Mouse (Mus musculus): Measurements from ENCODE around the gene Taar3. TPM values are rescaled to one million over a fixed set of nuclear protein-coding genes. Genes with fewer than 3 reads are reported as not detected.

The Taar3 gene
- not detected in 2 replicates for polyA plus RNA-seq (2011; ENCODE audit: insufficient read depth, insufficient read length, low replicate concordance, missing spikeins)

DNA sequence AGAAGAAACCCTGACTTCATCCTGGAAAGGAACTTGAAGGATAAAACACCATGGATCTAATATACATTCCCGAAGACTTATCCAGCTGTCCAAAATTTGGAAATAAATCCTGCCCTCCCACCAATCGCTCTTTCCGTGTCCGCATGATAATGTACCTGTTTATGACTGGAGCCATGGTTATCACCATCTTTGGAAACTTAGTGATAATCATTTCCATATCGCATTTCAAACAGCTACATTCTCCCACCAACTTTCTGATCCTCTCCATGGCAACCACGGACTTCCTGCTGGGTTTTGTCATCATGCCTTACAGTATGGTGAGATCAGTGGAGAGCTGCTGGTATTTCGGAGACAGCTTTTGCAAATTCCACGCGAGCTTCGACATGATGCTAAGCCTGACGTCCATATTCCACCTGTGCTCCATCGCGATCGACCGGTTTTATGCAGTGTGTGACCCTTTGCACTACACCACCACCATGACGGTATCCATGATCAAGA is at the start of gene Taar3:
Taar3 (plus strand) TSS at position 51 of the 498 bp plus-strand sequence.
- WGBS = 86% methylated on average over 16 of the region's 16 CpGs
- TF ChIP-seq POLR2A (IDR thresholded peaks at IDR 0.05; ENCODE audit: borderline replicate concordance, control insufficient read depth, low read depth, low read length) = no peak
- no peak for TF ChIP-seq CTCF (IDR thresholded peaks at IDR 0.05; ENCODE audit: control insufficient read depth, insufficient read depth, low read length)
- Histone ChIP-seq H3K4me1 (ENCODE audit: control insufficient read depth, insufficient read depth, low read length) (no peaks in the 10 kb centered on the region), H3K4me3 (replicated peaks; ENCODE audit: control insufficient read depth, low read depth, low read length) (no peak within 1 kb of the TSS), H3K27ac (ENCODE audit: control insufficient read depth, insufficient read depth, low read depth, low read length, poor library complexity) (no peak within 1 kb of the TSS)

DNA sequence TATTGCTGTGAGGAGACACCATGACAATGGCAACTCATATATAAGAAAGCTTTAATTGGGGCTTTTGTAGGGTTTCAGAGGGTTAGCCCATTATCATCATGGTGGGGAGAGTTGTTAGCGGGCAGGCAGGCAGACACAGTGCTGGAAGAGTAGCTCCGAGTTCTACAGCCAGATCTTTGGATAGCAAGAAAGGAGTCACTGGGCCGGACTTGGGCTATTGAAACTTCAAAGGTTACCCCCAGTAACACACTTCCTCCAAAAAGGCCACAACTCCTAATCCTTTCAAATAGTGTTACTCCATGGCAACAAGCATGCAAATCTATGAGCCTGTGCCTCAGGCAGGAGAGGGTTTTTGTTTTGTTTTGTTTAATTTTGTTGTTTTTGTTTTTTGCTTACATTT is 48.2 kb upstream of the Taar3 start:
- 89% methylated on average over 3 of the region's 3 CpGs for WGBS
- Histone ChIP-seq H3K4me1 (ENCODE audit: control insufficient read depth, insufficient read depth, low read length) (no peaks in the 10 kb centered on the region), H3K4me3 (replicated peaks; ENCODE audit: control insufficient read depth, low read depth, low read length) (no peak overlapping the region), H3K27ac (ENCODE audit: control insufficient read depth, insufficient read depth, low read depth, low read length, poor library complexity) (no peak overlapping the region)
- TF ChIP-seq POLR2A (IDR thresholded peaks at IDR 0.05; ENCODE audit: borderline replicate concordance, control insufficient read depth, low read depth, low read length) = no peak

DNA sequence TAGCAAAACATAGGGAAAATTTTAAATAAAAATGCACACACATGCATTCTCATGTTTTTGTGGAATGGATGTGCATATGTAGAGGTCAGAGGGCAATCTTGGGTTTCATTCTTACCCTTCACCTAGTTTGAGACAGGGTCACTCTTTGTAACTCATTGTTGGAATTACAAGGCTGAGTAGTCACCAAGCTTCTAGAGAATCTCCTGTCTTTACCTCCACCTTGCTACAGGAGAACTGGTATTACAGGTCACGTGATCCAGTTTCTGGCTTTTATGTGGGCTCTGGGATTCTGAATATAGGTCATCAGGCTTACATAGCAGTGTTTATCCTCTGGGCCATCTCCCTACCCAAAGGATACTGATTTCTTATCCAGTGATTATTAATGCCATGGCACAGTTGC is 43.7 kb upstream of the Taar3 start:
- Histone ChIP-seq H3K4me1 (ENCODE audit: control insufficient read depth, insufficient read depth, low read length) (no peaks in the 10 kb centered on the region), H3K4me3 (replicated peaks; ENCODE audit: control insufficient read depth, low read depth, low read length) (no peak overlapping the region), H3K27ac (ENCODE audit: control insufficient read depth, insufficient read depth, low read depth, low read length, poor library complexity) (no peak overlapping the region)
- WGBS = 84% methylated on average over 1 of the region's 1 CpGs
- TF ChIP-seq CTCF (IDR thresholded peaks at IDR 0.05; ENCODE audit: control insufficient read depth, insufficient read depth, low read length) = no peak
- TF ChIP-seq POLR2A (IDR thresholded peaks at IDR 0.05; ENCODE audit: borderline replicate concordance, control insufficient read depth, low read depth, low read length) = no peak

DNA sequence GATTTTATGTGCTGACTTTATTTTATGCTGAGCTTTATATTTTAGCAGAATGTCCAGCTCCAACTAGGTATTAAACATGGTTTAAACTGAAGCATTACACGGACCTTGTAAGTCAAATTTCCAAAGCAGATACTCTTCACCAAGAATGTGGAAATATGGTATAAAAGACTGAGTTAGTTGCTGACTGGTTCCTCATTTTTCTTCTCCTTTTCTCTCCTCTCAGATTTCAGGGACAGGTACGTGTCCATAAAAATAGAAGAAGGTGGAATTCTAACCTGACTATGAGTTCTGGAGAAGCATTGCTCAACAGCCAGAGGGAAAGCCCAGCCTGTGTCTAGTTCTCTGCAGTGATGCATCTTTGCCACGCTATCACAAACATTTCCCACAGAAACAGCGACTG is 29.3 kb upstream of the Taar3 start, which contains the start of gene Taar1:
Taar1 (plus strand) TSS at position 301 of the 400 bp plus-strand sequence.
- no peaks in the 10 kb centered on the region for H3K4me1 ChIP-seq (ENCODE audit: control insufficient read depth, insufficient read depth, low read length)
- no peak for TF ChIP-seq CTCF (IDR thresholded peaks at IDR 0.05; ENCODE audit: control insufficient read depth, insufficient read depth, low read length)
- no peak for TF ChIP-seq POLR2A (IDR thresholded peaks at IDR 0.05; ENCODE audit: borderline replicate concordance, control insufficient read depth, low read depth, low read length)
- WGBS = 75% methylated on average over 4 of the region's 4 CpGs
- no peak within 1 kb of the TSS for H3K4me3 ChIP-seq (replicated peaks; ENCODE audit: control insufficient read depth, low read depth, low read length)
- H3K27ac ChIP-seq (ENCODE audit: control insufficient read depth, insufficient read depth, low read depth, low read length, poor library complexity) = no peak within 1 kb of the TSS

DNA sequence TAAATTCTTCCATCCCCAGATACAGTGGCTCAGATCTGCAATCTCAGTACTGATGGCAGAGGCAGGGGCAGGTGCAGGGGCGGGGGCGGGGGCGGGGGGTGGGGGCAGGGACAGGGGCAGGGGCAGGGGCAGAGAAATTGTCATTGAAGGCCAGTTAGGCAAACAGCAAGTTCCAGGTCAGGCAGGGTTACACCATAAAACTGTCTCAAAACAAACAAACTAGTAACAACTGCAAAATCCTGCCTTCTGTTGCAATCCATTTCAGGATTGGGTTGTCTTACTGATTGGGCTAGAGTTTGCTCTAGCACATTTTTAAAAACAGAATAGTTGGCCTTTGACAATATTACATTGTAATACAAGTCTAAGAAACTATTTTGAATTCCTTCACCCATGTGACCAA is 26.9 kb upstream of the Taar3 start:
- H3K4me3 ChIP-seq (replicated peaks; ENCODE audit: control insufficient read depth, low read depth, low read length) = no peak overlapping the region
- no peak overlapping the region for H3K27ac ChIP-seq (ENCODE audit: control insufficient read depth, insufficient read depth, low read depth, low read length, poor library complexity)
- H3K4me1 ChIP-seq (ENCODE audit: control insufficient read depth, insufficient read depth, low read length) = no peaks in the 10 kb centered on the region
- TF ChIP-seq CTCF (IDR thresholded peaks at IDR 0.05; ENCODE audit: control insufficient read depth, insufficient read depth, low read length) (no peak), POLR2A (IDR thresholded peaks at IDR 0.05; ENCODE audit: borderline replicate concordance, control insufficient read depth, low read depth, low read length) (no peak)
- WGBS = 81% methylated on average over 3 of the region's 3 CpGs

DNA sequence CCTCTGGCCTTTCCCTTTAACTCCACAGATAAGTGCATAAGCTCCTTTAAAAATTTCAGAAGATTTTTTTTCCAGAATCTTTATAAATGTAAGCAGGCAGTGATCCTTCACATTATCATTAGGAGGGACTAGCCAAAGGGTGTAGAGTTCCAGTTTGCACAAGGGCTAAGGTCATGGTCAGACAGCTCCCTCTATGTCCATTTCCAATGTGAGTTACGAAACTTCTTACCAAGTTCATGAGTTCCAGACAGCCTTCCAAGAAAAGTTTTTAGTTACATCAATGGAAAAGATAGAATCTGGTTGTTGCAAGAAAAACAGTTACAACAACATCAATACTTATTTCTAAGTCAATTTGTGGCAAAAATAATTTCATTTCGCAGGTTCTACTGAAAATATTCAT is 25.4 kb upstream of the Taar3 start:
- TF ChIP-seq CTCF (IDR thresholded peaks at IDR 0.05; ENCODE audit: control insufficient read depth, insufficient read depth, low read length) (no peak), POLR2A (IDR thresholded peaks at IDR 0.05; ENCODE audit: borderline replicate concordance, control insufficient read depth, low read depth, low read length) (no peak)
- no peak overlapping the region for H3K27ac ChIP-seq (ENCODE audit: control insufficient read depth, insufficient read depth, low read depth, low read length, poor library complexity)
- no peak overlapping the region for H3K4me3 ChIP-seq (replicated peaks; ENCODE audit: control insufficient read depth, low read depth, low read length)
- H3K4me1 ChIP-seq (ENCODE audit: control insufficient read depth, insufficient read depth, low read length) = no peaks in the 10 kb centered on the region
- WGBS = 72% methylated on average over 2 of the region's 2 CpGs

DNA sequence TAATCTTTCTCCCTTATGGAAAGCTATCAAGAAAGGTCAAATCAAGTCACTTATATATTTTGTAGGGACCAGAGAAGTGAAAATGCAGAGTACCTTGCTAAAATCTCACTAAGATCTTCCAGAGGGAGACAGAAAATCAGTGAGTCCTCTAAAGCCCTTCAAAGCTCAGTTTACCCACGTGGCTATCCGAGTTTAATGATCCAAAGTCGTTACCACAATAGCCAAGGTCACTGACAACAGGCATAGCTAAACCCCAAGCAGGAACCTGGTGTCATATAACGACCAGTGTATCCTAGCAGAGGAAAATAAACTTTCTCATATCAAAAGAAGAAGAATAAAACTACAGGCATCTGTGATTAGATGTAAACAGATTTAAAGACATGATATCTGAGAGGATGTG is 11.7 kb upstream of the Taar3 start:
- no peak overlapping the region for H3K27ac ChIP-seq (ENCODE audit: control insufficient read depth, insufficient read depth, low read depth, low read length, poor library complexity)
- TF ChIP-seq POLR2A (IDR thresholded peaks at IDR 0.05; ENCODE audit: borderline replicate concordance, control insufficient read depth, low read depth, low read length) (no peak), CTCF (IDR thresholded peaks at IDR 0.05; ENCODE audit: control insufficient read depth, insufficient read depth, low read length) (no peak)
- no peaks in the 10 kb centered on the region for H3K4me1 ChIP-seq (ENCODE audit: control insufficient read depth, insufficient read depth, low read length)
- H3K4me3 ChIP-seq (replicated peaks; ENCODE audit: control insufficient read depth, low read depth, low read length) = no peak overlapping the region
- WGBS = 43% methylated on average over 4 of the region's 4 CpGs

DNA sequence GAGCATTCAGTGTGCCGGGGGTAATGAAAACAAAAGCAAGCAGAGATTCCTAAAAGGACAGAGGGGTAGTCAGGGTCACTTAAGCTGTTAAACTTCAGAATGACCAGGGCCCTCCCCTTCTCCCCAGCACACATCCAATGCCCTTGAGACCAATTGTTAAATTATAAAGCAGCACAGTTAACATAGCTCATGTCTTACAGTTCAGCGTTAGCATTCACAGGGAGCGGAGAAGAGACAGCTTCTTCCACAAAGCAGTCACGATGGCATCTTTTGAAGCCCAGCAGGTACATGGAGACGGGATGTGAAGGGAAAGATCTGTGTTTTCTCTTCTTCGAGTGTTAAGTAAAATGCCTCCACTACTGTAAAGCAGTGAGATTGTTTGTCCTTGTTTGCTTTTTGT is 11.0 kb upstream of the Taar3 start, which contains the start of gene Taar2:
Taar2 (plus strand) TSS at position 261 of the 400 bp plus-strand sequence.
- H3K4me1 ChIP-seq (ENCODE audit: control insufficient read depth, insufficient read depth, low read length) = no peaks in the 10 kb centered on the region
- H3K27ac ChIP-seq (ENCODE audit: control insufficient read depth, insufficient read depth, low read depth, low read length, poor library complexity) = no peak within 1 kb of the TSS
- 81% methylated on average over 6 of the region's 6 CpGs for WGBS
- no peak within 1 kb of the TSS for H3K4me3 ChIP-seq (replicated peaks; ENCODE audit: control insufficient read depth, low read depth, low read length)
- no peak for TF ChIP-seq POLR2A (IDR thresholded peaks at IDR 0.05; ENCODE audit: borderline replicate concordance, control insufficient read depth, low read depth, low read length)

DNA sequence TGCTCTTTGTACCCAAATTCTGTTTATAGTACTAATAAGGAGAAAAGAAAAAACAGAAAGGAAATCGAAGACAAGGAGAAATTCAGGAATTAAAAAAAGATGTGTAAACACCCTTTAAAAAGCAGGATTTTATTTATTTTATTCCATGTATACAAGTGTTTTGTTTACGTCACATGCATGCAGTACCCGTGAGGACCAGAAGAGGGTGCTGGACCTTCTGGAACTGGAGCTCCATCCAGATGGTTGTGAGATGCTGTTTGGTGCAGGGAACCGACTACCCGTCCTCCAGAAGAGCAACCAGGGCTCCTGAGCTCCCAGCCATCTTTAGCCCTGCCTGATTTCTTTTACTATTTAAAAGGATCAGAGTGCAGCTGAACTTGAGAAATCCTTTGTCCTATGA is 6.9 kb upstream of the Taar3 start:
- H3K27ac ChIP-seq (ENCODE audit: control insufficient read depth, insufficient read depth, low read depth, low read length, poor library complexity) = no peak overlapping the region
- H3K4me1 ChIP-seq (ENCODE audit: control insufficient read depth, insufficient read depth, low read length) = no peaks in the 10 kb centered on the region
- WGBS = 70% methylated on average over 5 of the region's 5 CpGs
- H3K4me3 ChIP-seq (replicated peaks; ENCODE audit: control insufficient read depth, low read depth, low read length) = no peak overlapping the region
- TF ChIP-seq POLR2A (IDR thresholded peaks at IDR 0.05; ENCODE audit: borderline replicate concordance, control insufficient read depth, low read depth, low read length) (no peak), CTCF (IDR thresholded peaks at IDR 0.05; ENCODE audit: control insufficient read depth, insufficient read depth, low read length) (peak; percentile 49)

All from bone marrow, adult 2 months (tissue).